Mouse (Mus musculus) forebrain, postnatal 0 days (tissue): ENCODE measurements around the gene Hmgn2. TPM values are rescaled to one million over a fixed set of nuclear protein-coding genes. Genes with fewer than 3 reads are reported as not detected.
"Not testable (repeated sequence)": the region's sequence is repeated elsewhere in the genome, so short reads cannot be mapped to it uniquely, and the experiment has no call there.

Experiments used
- ATAC-seq: fragments of 200-750 bp; cut with Nextera tagmentation; 2 replicates; pipeline ENCODE4 v1.8.0; 2017; ENCODE audit warnings: mild to moderate bottlenecking, moderate library complexity
- DNase-seq: peaks from one replicate; pipeline ENCODE4 v3.0.0-alpha.2; 2015
- H3K27ac ChIP-seq: fragments of 300-500 bp; sonication (generic); 2 replicates; pipeline ENCODE4 v1.5.1; 2014; ENCODE audit warnings: low read depth, mild to moderate bottlenecking, antibody characterized with exemption, low read length, moderate library complexity, mixed read lengths
- H3K27me3 ChIP-seq: fragments of 300-500 bp; sonication (generic); 2 replicates; pipeline ENCODE4 v1.6.1; 2014; ENCODE audit warnings: mild to moderate bottlenecking, low read length, mixed read lengths; ENCODE audit not compliant: insufficient read depth
- H3K36me3 ChIP-seq: fragments of 300-500 bp; sonication (generic); 2 replicates; pipeline ENCODE4 v1.6.1; 2014; ENCODE audit warnings: mild to moderate bottlenecking, moderate library complexity; ENCODE audit not compliant: insufficient read depth
- H3K4me1 ChIP-seq: fragments of 300-500 bp; sonication (generic); 2 replicates; pipeline ENCODE4 v1.6.1; 2014; ENCODE audit warnings: antibody characterized with exemption; ENCODE audit not compliant: insufficient read depth
- H3K4me2 ChIP-seq: fragments of 300-500 bp; sonication (generic); 2 replicates; pipeline ENCODE4 v1.6.1; 2014; ENCODE audit warnings: low read depth, mild to moderate bottlenecking, moderate library complexity
- H3K4me3 ChIP-seq: fragments of 300-500 bp; sonication (generic); 2 replicates; pipeline ENCODE4 v1.5.1; 2014; ENCODE audit warnings: low read depth, low read length, mixed read lengths
- H3K9ac ChIP-seq: fragments of 300-500 bp; sonication (generic); 2 replicates; pipeline ENCODE4 v1.6.1; 2014; ENCODE audit warnings: mild to moderate bottlenecking
- H3K9me3 ChIP-seq: fragments of 300-500 bp; sonication (generic); 2 replicates; pipeline ENCODE4 v1.6.1; 2016; ENCODE audit warnings: low read length
- CTCF ChIP-seq: sonication (generic); IDR thresholded peaks from 2 replicates; pipeline ENCODE4 v1.5.1; 2016; ENCODE audit warnings: antibody characterized with exemption, control low read depth, low read depth
- WGBS: fragments of 180-500 bp; shearing (Covaris S2); extraction: QIAGEN DNeasy Blood & Tissue Kit; methylation state at CpG from one replicate; pipeline ENCODE4 v1.1.7; 2014; 5-methylcytosine and 5-hydroxymethylcytosine counted together
- polyA plus RNA-seq: library from polyadenylated mRNA; unstranded; fragments of >200 nt; fragmentation: Nextera tagmentation; extraction: Ambion mirVana; gene quantifications from 2 replicates; pipeline ENCODE4 v1.2.1, GENCODE M21; 2015
- total RNA-seq: library from RNA; depleted of rRNA; stranded (reverse); fragments of >200 nt; gene quantifications from 2 replicates; pipeline ENCODE4 v1.2.3, GENCODE M21; 2014; rRNA removed

Hmgn2 gene
- total and polyA plus RNA-seq, 2 experiments from 2014 or later: 408 to 1,226 TPM

GRCm38 (mm10) chr4:133928576-133929277 is 39.7 kb downstream of the Hmgn2 start:
- Histone ChIP-seq H3K36me3 (no peaks in the 10 kb centered on the region), H3K4me1 (no peaks in the 10 kb centered on the region), H3K27me3 (no peaks in the 10 kb centered on the region), H3K27ac (no peak overlapping the region), H3K4me3 (no peak overlapping the region), H3K4me2 (no peak overlapping the region), H3K9ac (no peak overlapping the region), H3K9me3 (no peaks in the 10 kb centered on the region)
- ATAC-seq (no peak), DNase-seq (no peak)
- TF ChIP-seq CTCF: no peak
- WGBS: 69% methylated on average over 15 of the region's 15 CpGs

- no peak overlapping the region for H3K9ac ChIP-seq
- H3K27me3 ChIP-seq: no peaks in the 10 kb centered on the region
- no peaks in the 10 kb centered on the region for H3K36me3 ChIP-seq
- DNase-seq: no peak
- H3K4me1 ChIP-seq: no peaks in the 10 kb centered on the region
- ATAC-seq: no peak
- H3K9me3 ChIP-seq: no peaks in the 10 kb centered on the region
- H3K4me2 ChIP-seq: no peak overlapping the region
- no peak for TF ChIP-seq CTCF
- H3K4me3 ChIP-seq: no peak overlapping the region
- WGBS: 90% methylated on average over 4 of the region's 4 CpGs
- H3K27ac ChIP-seq: no peak overlapping the region
These were observed 43.2 kb downstream of the Hmgn2 start for GRCm38 (mm10) chr4:133925204-133925603.

- H3K9me3 ChIP-seq: no peaks in the 10 kb centered on the region
- 92% methylated on average over 5 of the region's 5 CpGs for WGBS
- no peaks in the 10 kb centered on the region for H3K27me3 ChIP-seq
- no peaks in the 10 kb centered on the region for H3K36me3 ChIP-seq
- no peak for TF ChIP-seq CTCF
- no peak overlapping the region for H3K9ac ChIP-seq
- DNase-seq (no peak), ATAC-seq (no peak)
- no peaks in the 10 kb centered on the region for H3K4me1 ChIP-seq
- H3K4me2 ChIP-seq: no peak overlapping the region
- no peak overlapping the region for H3K4me3 ChIP-seq
- H3K27ac ChIP-seq: no peak overlapping the region
These were observed 44.7 kb downstream of the Hmgn2 start for GRCm38 (mm10) chr4:133923743-133924142.

- not testable (repeated sequence) for DNase-seq, H3K27me3 ChIP-seq, H3K27ac ChIP-seq, H3K9me3 ChIP-seq, H3K9ac ChIP-seq, H3K36me3 ChIP-seq, H3K4me3 ChIP-seq, ATAC-seq, H3K4me1 ChIP-seq, H3K4me2 ChIP-seq
- 88% methylated on average over 15 of the region's 23 CpGs for WGBS
These were observed 50.2 kb downstream of the Hmgn2 start for GRCm38 (mm10) chr4:133918093-133918825.

Other genes starting within 250 kb of the Hmgn2 start
- gene Arid1a, start 211.9 kb downstream of the Hmgn2 start, total RNA-seq: 36.2 and 51.0 TPM in 2 replicates
- gene Arid1a, start 211.9 kb downstream of the Hmgn2 start, polyA plus RNA-seq: 12.7 and 19.3 TPM in 2 replicates
- gene Rps6ka1, start 80.9 kb downstream of the Hmgn2 start, total RNA-seq: 21.2 and 21.4 TPM in 2 replicates
- gene Rps6ka1, start 80.9 kb downstream of the Hmgn2 start, polyA plus RNA-seq: 14.3 and 19.4 TPM in 2 replicates
- gene Dhdds, start 32.3 kb upstream of the Hmgn2 start, total RNA-seq: 40.2 and 42.0 TPM in 2 replicates
- 39.8 and 43.5 TPM in 2 replicates for gene Dhdds, start 32.3 kb upstream of the Hmgn2 start, polyA plus RNA-seq
- gene Lin28a, start 50.2 kb upstream of the Hmgn2 start, total RNA-seq: 0.05 TPM in 1 of 2 replicates, not detected in the other
- gene Lin28a, start 50.2 kb upstream of the Hmgn2 start, polyA plus RNA-seq: not detected in 2 replicates
- gene Zfp683, start 85.2 kb upstream of the Hmgn2 start, total RNA-seq: not detected in 2 replicates
- gene Zfp683, start 85.2 kb upstream of the Hmgn2 start, polyA plus RNA-seq: not detected in 2 replicates
- gene Crybg2, start 92.2 kb upstream of the Hmgn2 start, total RNA-seq: 3.4 and 11.8 TPM in 2 replicates
- gene Crybg2, start 92.2 kb upstream of the Hmgn2 start, polyA plus RNA-seq: 3.7 and 4.5 TPM in 2 replicates
- gene Cd52, start 126.4 kb upstream of the Hmgn2 start, total RNA-seq: 1.2 and 2.0 TPM in 2 replicates
- 4.1 and 4.6 TPM in 2 replicates for gene Cd52, start 126.4 kb upstream of the Hmgn2 start, polyA plus RNA-seq
- 5.5 and 13.7 TPM in 2 replicates for gene Ubxn11, start 133.9 kb upstream of the Hmgn2 start, total RNA-seq
- 11.0 and 14.3 TPM in 2 replicates for gene Ubxn11, start 133.9 kb upstream of the Hmgn2 start, polyA plus RNA-seq
- 124 and 162 TPM in 2 replicates for gene Sh3bgrl3, start 160.1 kb upstream of the Hmgn2 start, total RNA-seq
- 554 and 579 TPM in 2 replicates for gene Sh3bgrl3, start 160.1 kb upstream of the Hmgn2 start, polyA plus RNA-seq
- 11.0 and 14.0 TPM in 2 replicates for gene Cep85, start 218.5 kb upstream of the Hmgn2 start, total RNA-seq
- gene Cep85, start 218.5 kb upstream of the Hmgn2 start, polyA plus RNA-seq: 11.8 and 13.5 TPM in 2 replicates
- not detected in 2 replicates for gene Gm7534, start 234.4 kb upstream of the Hmgn2 start, total RNA-seq
- not detected in 2 replicates for gene Gm7534, start 234.4 kb upstream of the Hmgn2 start, polyA plus RNA-seq